Mouse (Mus musculus) MEL (cell line): ENCODE results near the gene Drg1. TPM values are rescaled to one million over a fixed set of nuclear protein-coding genes. Genes with fewer than 3 reads are reported as not detected.

Experiments
- DNase-seq: peaks from one replicate; pipeline ENCODE4 v3.0.0; 2011; ENCODE audit warnings: low read depth, low spot score
- H3K27ac ChIP-seq: 2 replicates; pipeline ENCODE4 v1.5.1; 2012; ENCODE audit warnings: low read depth, mild to moderate bottlenecking, control low read depth, low read length, moderate library complexity; ENCODE audit not compliant: control insufficient read depth
- H3K27me3 ChIP-seq, 2 experiments: fragments of 150-350 bp in 1 of 2; sonication (generic) in 1 of 2; 2 replicates each; pipeline ENCODE4 v1.6.1; 2012; ENCODE audit warnings: low read length in 2 of 2, mild to moderate bottlenecking in 2 of 2, improper control_type of control experiment in 1 of 2, moderate library complexity in 1 of 2; ENCODE audit not compliant: insufficient read depth in 2 of 2, control insufficient read depth in 1 of 2
- H3K36me3 ChIP-seq, 2 experiments: 2 replicates each; pipeline ENCODE4 v1.6.1; 2012 to 2014; ENCODE audit warnings: low read length in 2 of 2, improper control_type of control experiment in 1 of 2, inconsistent platforms in 1 of 2, mild to moderate bottlenecking in 1 of 2; ENCODE audit not compliant: insufficient read depth in 2 of 2, control insufficient read depth in 1 of 2
- H3K4me1 ChIP-seq, 2 experiments: fragments of 150-350 bp in 1 of 2; sonication (generic) in 1 of 2; 2 replicates each; pipeline ENCODE4 v1.6.1; 2012; ENCODE audit warnings: low read length in 2 of 2, improper control_type of control experiment in 1 of 2, mild to moderate bottlenecking in 1 of 2; ENCODE audit not compliant: insufficient read depth in 2 of 2, control insufficient read depth in 1 of 2
- H3K4me3 ChIP-seq, 2 experiments: fragments of 150-350 bp in 1 of 2; sonication (generic) in 1 of 2; 2 replicates each; pipeline ENCODE4 v1.5.1; 2012; ENCODE audit warnings: low read depth in 2 of 2, low read length in 2 of 2, mild to moderate bottlenecking in 2 of 2, moderate library complexity in 2 of 2, control low read depth in 1 of 2, improper control_type of control experiment in 1 of 2; ENCODE audit not compliant: control insufficient read depth in 1 of 2, insufficient read depth in 1 of 2
- H3K79me2 ChIP-seq: 2 replicates; pipeline ENCODE4 v1.6.1; 2012; ENCODE audit warnings: mild to moderate bottlenecking, low read length, moderate library complexity; ENCODE audit not compliant: control insufficient read depth, poor library complexity, insufficient read depth
- H3K9ac ChIP-seq: 2 replicates; pipeline ENCODE4 v1.6.1; 2012; ENCODE audit warnings: low read depth, mild to moderate bottlenecking, control low read depth, low read length, moderate library complexity; ENCODE audit not compliant: control insufficient read depth, poor library complexity, severe bottlenecking
- H3K9me3 ChIP-seq: fragments of 150-350 bp; sonication (generic); replicated peaks from 2 replicates; pipeline ENCODE4 v1.6.1; 2012; ENCODE audit warnings: mild to moderate bottlenecking, low read length, improper control_type of control experiment, moderate library complexity; ENCODE audit not compliant: insufficient read depth
- BHLHE40 ChIP-seq: IDR thresholded peaks from 2 replicates; pipeline ENCODE4 v1.6.1; 2012; ENCODE audit warnings: low read depth, mild to moderate bottlenecking, inconsistent platforms, low read length, improper control_type of control experiment, borderline replicate concordance
- CHD1 ChIP-seq: IDR thresholded peaks from 2 replicates; pipeline ENCODE4 v1.6.1; 2012; ENCODE audit warnings: low read depth, mild to moderate bottlenecking, inconsistent platforms, low read length, improper control_type of control experiment
- CTCF ChIP-seq, 3 experiments: IDR thresholded peaks in 2 of 3; conservative IDR thresholded peaks in 1 of 3; 2 replicates each; pipeline ENCODE4 v1.5.1; 2011 to 2012; ENCODE audit warnings: low read length in 3 of 3, low read depth in 2 of 3, mild to moderate bottlenecking in 2 of 3, improper control_type of control experiment in 1 of 3, inconsistent platforms in 1 of 3, mixed read lengths in 1 of 3, moderate library complexity in 1 of 3; ENCODE audit not compliant: control insufficient read depth in 1 of 3, insufficient read depth in 1 of 3, poor library complexity in 1 of 3, severe bottlenecking in 1 of 3
- E2F4 ChIP-seq: IDR thresholded peaks from 2 replicates; pipeline ENCODE4 v1.6.1; 2011; ENCODE audit warnings: low read depth, low read length, improper control_type of control experiment, borderline replicate concordance
- ETS1 ChIP-seq: IDR thresholded peaks from 2 replicates; pipeline ENCODE4 v1.6.1; 2012; ENCODE audit warnings: low read depth, mild to moderate bottlenecking, inconsistent platforms, low read length, improper control_type of control experiment, moderate library complexity
- GATA1 ChIP-seq: IDR thresholded peaks from 2 replicates; pipeline ENCODE4 v1.6.1; 2011; ENCODE audit warnings: low read depth, low read length, improper control_type of control experiment
- JUND ChIP-seq: IDR thresholded peaks from 2 replicates; pipeline ENCODE4 v1.6.1; 2011; ENCODE audit warnings: low read depth, mild to moderate bottlenecking, improper control_type of control experiment, low read length
- MAFK ChIP-seq: IDR thresholded peaks from 2 replicates; pipeline ENCODE4 v1.6.1; 2011; ENCODE audit warnings: low read depth, mild to moderate bottlenecking, low read length, improper control_type of control experiment, borderline replicate concordance
- MAX ChIP-seq: IDR thresholded peaks from 2 replicates; pipeline ENCODE4 v1.6.1; 2011; ENCODE audit warnings: low read length, improper control_type of control experiment
- MXI1 ChIP-seq: IDR thresholded peaks from 2 replicates; pipeline ENCODE4 v1.6.1; 2011; ENCODE audit warnings: mild to moderate bottlenecking, low read depth, low read length, improper control_type of control experiment
- MYC ChIP-seq: IDR thresholded peaks from 2 replicates; pipeline ENCODE4 v1.6.1; 2011; ENCODE audit warnings: low read depth, mild to moderate bottlenecking, low read length, improper control_type of control experiment, moderate library complexity
- NRF1 ChIP-seq: IDR thresholded peaks from 2 replicates; pipeline ENCODE4 v1.6.1; 2014; ENCODE audit warnings: low read depth, mild to moderate bottlenecking, inconsistent platforms, low read length, improper control_type of control experiment, moderate library complexity; ENCODE audit not compliant: poor library complexity, insufficient read depth, severe bottlenecking
- POLR2A ChIP-seq, 2 experiments: IDR thresholded peaks; 2 replicates each; pipeline ENCODE4 v1.6.1; 2011 to 2012; ENCODE audit warnings: low read length in 2 of 2, mild to moderate bottlenecking in 2 of 2, control low read depth in 1 of 2, improper control_type of control experiment in 1 of 2, low read depth in 1 of 2, moderate library complexity in 1 of 2; ENCODE audit not compliant: control insufficient read depth in 1 of 2, insufficient read depth in 1 of 2, poor library complexity in 1 of 2
- RAD21 ChIP-seq: IDR thresholded peaks from 2 replicates; pipeline ENCODE4 v1.6.1; 2011; ENCODE audit warnings: mild to moderate bottlenecking, low read depth, low read length, improper control_type of control experiment
- SIN3A ChIP-seq: IDR thresholded peaks from 2 replicates; pipeline ENCODE4 v1.6.1; 2012; ENCODE audit warnings: low read length, improper control_type of control experiment, inconsistent platforms
- TBP ChIP-seq: IDR thresholded peaks from 2 replicates; pipeline ENCODE4 v1.8.0; 2011; ENCODE audit warnings: low read depth, low read length, improper control_type of control experiment
- UBTF ChIP-seq: IDR thresholded peaks from 2 replicates; pipeline ENCODE4 v1.6.1; 2012; ENCODE audit warnings: low read depth, mild to moderate bottlenecking, inconsistent platforms, low read length, improper control_type of control experiment, moderate library complexity, borderline replicate concordance; ENCODE audit not compliant: insufficient read depth
- USF1 ChIP-seq: IDR thresholded peaks from 2 replicates; pipeline ENCODE4 v1.6.1; 2014; ENCODE audit warnings: low read depth, mild to moderate bottlenecking, inconsistent platforms, low read length, improper control_type of control experiment, moderate library complexity
- ZMIZ1 ChIP-seq: IDR thresholded peaks from 2 replicates; pipeline ENCODE4 v1.6.1; 2012; ENCODE audit warnings: low read depth, mild to moderate bottlenecking, inconsistent platforms, low read length, improper control_type of control experiment, moderate library complexity
- polyA plus RNA-seq, 2 experiments: library from polyadenylated mRNA; stranded (reverse) in 1 of 2; unstranded in 1 of 2; fragments of >175 nt in 1 of 2; fragments of >200 nt in 1 of 2; gene quantifications; 2 replicates each; pipeline versions ENCODE4 v1.2.1 to v1.2.4; 2012; ENCODE audit warnings: low replicate concordance in 2 of 2, low read depth in 1 of 2; ENCODE audit not compliant: insufficient read length in 2 of 2, insufficient read depth in 1 of 2, missing spikeins in 1 of 2
- total RNA-seq: library from RNA; depleted of rRNA; stranded (reverse); fragments of 300-350 nt; gene quantifications from 2 replicates; pipeline ENCODE4 v1.2.3, GENCODE M21; 2012

The Drg1 gene
- total and polyA plus RNA-seq, 3 experiments, result 161 to 1,664 (median 212) TPM

DNA sequence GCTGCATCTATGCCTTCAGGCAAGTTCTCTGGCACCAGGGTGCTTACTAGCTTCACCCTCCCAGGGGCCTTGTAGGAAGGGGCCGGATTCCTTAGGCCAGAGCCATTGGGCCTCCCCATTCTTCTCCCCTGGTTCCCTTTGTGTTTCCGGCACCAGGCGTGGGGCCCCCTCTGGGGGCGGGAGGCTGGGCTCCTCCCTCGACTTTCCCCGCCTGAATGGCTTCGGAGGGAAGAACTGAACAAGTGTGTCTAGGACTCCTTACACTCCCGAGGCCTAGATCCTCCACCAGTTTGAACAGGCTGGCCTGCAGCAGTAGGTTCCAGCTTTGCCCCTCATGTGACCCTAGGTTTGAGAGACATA, 25.8 kb upstream of the Drg1 start (continued):
- TF ChIP-seq USF1 (peak; percentile 54; the same call in 1 of the 2 replicates), ZMIZ1 (no peak), NRF1 (no peak), MXI1 (no peak; the same call in 1 of the 2 replicates), POLR2A (IDR thresholded peaks at IDR 0.05; ENCODE audit: control insufficient read depth in 1 of 2, insufficient read depth in 1 of 2, low read depth in 1 of 2, low read length in 2 of 2, poor library complexity in 1 of 2) (peak; percentile 51 to 78; a peak in 3 of 4 replicates), MAFK (no peak), JUND (no peak)

DNA sequence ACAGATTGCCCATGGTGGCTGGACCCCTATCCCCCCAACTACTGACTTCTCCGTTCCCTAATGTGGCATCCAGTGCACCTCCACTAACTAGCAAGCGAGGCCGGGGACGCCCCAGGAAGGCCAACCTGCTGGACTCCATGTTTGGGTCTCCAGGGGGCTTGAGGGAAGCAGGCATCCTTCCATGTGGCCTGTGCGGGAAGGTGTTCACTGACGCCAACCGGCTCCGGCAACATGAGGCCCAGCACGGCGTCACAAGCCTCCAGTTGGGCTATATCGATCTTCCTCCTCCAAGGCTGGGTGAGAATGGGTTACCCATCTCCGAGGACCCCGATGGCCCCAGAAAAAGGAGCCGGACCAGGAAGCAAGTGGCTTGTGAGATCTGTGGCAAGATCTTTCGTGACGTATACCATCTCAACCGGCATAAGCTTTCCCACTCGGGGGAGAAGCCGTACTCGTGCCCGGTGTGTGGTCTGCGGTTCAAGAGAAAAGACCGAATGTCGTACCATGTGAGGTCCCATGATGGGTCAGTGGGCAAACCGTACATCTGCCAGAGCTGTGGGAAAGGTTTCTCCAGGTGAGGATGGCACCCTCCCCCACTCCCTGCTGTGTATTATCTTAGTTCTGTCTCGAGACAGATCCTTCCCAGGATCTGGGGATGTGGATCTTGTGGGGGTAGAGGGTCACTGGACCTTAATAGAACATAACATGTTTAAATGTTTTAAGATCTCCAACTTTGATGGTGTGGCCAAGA, 25.3 kb upstream of the Drg1 start:
- no peak for TF ChIP-seq CTCF (IDR thresholded peaks at IDR 0.05 in 2 of 3, conservative IDR thresholded peaks at IDR 0.05 in 1 of 3; ENCODE audit: control insufficient read depth in 1 of 3, insufficient read depth in 1 of 3, low read depth in 2 of 3, low read length in 3 of 3, poor library complexity in 1 of 3, severe bottlenecking in 1 of 3)
- TF ChIP-seq MYC, result peak; percentile 66; the same call in 1 of the 2 replicates
- 0 out of 2 replicates have a peak, but pooled peaks have one; percentile 22 for TF ChIP-seq UBTF
- TF ChIP-seq RAD21, result no peak
- TF ChIP-seq MXI1, result peak; percentile 40
- TF ChIP-seq E2F4, result no peak
- 0 out of 2 replicates have a peak, but pooled peaks have one; percentile 38 for TF ChIP-seq TBP
- no peak for TF ChIP-seq ETS1
- 0 out of 2 replicates have a peak, but pooled peaks have one; percentile 16 for TF ChIP-seq SIN3A
- 0 out of 2 replicates have a peak, but pooled peaks have one; percentile 46 for TF ChIP-seq MAX
- no peak for TF ChIP-seq BHLHE40
- 0 out of 2 replicates have a peak, but pooled peaks have one; percentile 0 for TF ChIP-seq GATA1
- TF ChIP-seq CHD1, result no peak
- TF ChIP-seq, all 39 proteins: peak for 7
- Histone ChIP-seq H3K9me3 (no peaks in the 10 kb centered on the region), H3K27me3 (no peaks in the 10 kb centered on the region), H3K79me2 (peaks cover 60% of the 10 kb centered on the region), H3K36me3 (peaks cover 4 to 27% of the 10 kb centered on the region in 2 experiments), H3K4me1 (peaks cover 3 to 39% of the 10 kb centered on the region in 2 experiments), H3K9ac (peak overlapping the region; percentile 98), H3K27ac (peak overlapping the region; percentile 64), H3K4me3 (peak overlapping the region; percentile 77 to 90)
- peak; percentile 69 for DNase-seq
